Mouse (Mus musculus) liver, embryonic 15.5 days (tissue): ENCODE measurements around the gene Efcab9. TPM values are rescaled to one million over a fixed set of nuclear protein-coding genes. Genes with fewer than 3 reads are reported as not detected.

ENCODE experiments used
- ATAC-seq: fragments of 200-750 bp; cut with Nextera tagmentation; 2 replicates; pipeline ENCODE4 v1.8.0; 2017; ENCODE audit warnings: moderate number of reproducible peaks, mild to moderate bottlenecking, moderate library complexity; ENCODE audit not compliant: insufficient read depth
- H3K27ac ChIP-seq: fragments of 300-500 bp; sonication (generic); replicated peaks from 2 replicates; pipeline ENCODE4 v1.5.1; 2015; ENCODE audit warnings: mild to moderate bottlenecking, inconsistent platforms
- H3K27me3 ChIP-seq: fragments of 300-500 bp; sonication (generic); 2 replicates; pipeline ENCODE4 v1.6.1; 2015; ENCODE audit warnings: mild to moderate bottlenecking, inconsistent platforms
- H3K36me3 ChIP-seq: fragments of 300-500 bp; sonication (generic); replicated peaks from 2 replicates; pipeline ENCODE4 v1.6.1; 2015; ENCODE audit warnings: moderate library complexity, mild to moderate bottlenecking, inconsistent platforms
- H3K4me1 ChIP-seq: fragments of 300-500 bp; sonication (generic); replicated peaks from 2 replicates; pipeline ENCODE4 v1.6.1; 2015; ENCODE audit warnings: inconsistent platforms
- H3K4me2 ChIP-seq: fragments of 300-500 bp; sonication (generic); 2 replicates; pipeline ENCODE4 v1.6.1; 2015; ENCODE audit warnings: moderate library complexity, mild to moderate bottlenecking, inconsistent platforms
- H3K4me3 ChIP-seq: fragments of 300-500 bp; sonication (generic); replicated peaks from 2 replicates; pipeline ENCODE4 v1.5.1; 2015; ENCODE audit warnings: mild to moderate bottlenecking, inconsistent platforms
- H3K9ac ChIP-seq: fragments of 300-500 bp; sonication (generic); 2 replicates; pipeline ENCODE4 v1.6.1; 2015; ENCODE audit warnings: moderate library complexity, mild to moderate bottlenecking, inconsistent platforms
- H3K9me3 ChIP-seq: fragments of 300-500 bp; sonication (generic); replicated peaks from 2 replicates; pipeline ENCODE4 v1.6.1; 2016; ENCODE audit warnings: inconsistent platforms
- WGBS: fragments of 180-500 bp; shearing (Covaris S2); methylation state at CpG from one replicate; pipeline ENCODE4 v1.1.7; 2015; ENCODE audit warnings: mixed read lengths; ENCODE audit not compliant: insufficient replicate concordance; 5-methylcytosine and 5-hydroxymethylcytosine counted together
- polyA plus RNA-seq: library from polyadenylated mRNA; unstranded; fragments of >200 nt; fragmentation: Nextera tagmentation; extraction: Ambion mirVana; gene quantifications from 2 replicates; pipeline ENCODE4 v1.2.1, GENCODE M21; 2015

The Efcab9 gene
- polyA plus RNA-seq, 1 experiment from 2014 or later, result 0.41 TPM

DNA sequence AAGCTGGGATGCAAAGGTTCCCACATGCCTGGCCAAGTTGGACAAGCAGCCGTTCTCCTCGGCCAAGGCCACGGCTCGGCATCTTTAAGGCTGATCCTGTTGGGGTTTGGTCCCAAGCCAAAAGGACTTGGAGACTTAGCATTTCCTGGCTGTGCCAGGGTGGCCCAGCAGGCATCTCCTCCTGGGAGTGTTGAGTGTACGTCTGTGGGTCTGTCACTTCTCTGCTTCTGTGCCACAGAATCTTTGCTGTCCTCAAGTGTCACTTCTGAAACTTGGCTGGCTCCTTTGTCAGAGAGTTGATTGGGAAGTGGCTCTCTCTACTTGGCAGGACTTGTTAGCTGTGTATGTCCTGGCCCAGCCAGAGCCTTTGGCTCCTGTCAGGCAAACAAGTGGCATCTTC lies 14.6 kb upstream of the Efcab9 start:
- Histone ChIP-seq H3K9me3 (no peaks in the 10 kb centered on the region), H3K9ac (no peak overlapping the region), H3K4me1 (peaks cover 51% of the 10 kb centered on the region), H3K4me3 (no peak overlapping the region), H3K27me3 (no peaks in the 10 kb centered on the region), H3K27ac (0 out of 2 replicates have a peak overlapping the region, but pooled peaks have one; percentile 11), H3K36me3 (no peaks in the 10 kb centered on the region; the same call in 1 of the 2 replicates), H3K4me2 (no peak overlapping the region)
- ATAC-seq, result no peak
- 81% methylated on average over 5 of the region's 5 CpGs for WGBS

DNA sequence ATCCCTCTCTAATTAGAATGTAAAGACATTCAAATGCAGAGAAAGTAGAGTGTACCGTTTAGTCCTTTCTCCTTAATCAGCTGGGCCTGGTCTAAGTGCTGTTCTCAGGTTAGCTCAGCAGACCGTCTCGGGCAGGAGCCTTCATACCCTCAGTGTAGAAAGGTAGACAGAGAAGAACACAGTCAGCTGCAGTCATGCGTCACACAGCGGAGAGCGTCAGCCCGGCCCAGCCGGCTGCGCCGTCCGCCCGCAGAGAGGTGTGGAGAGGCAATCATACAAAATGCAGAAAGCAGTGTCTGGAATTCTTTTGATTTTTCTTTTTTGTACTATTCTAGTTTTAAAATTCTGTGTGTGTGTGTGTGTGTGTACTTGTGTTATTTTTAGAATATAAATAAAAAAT lies 13.7 kb upstream of the Efcab9 start:
- Histone ChIP-seq H3K4me1 (peaks cover 52% of the 10 kb centered on the region), H3K27me3 (no peaks in the 10 kb centered on the region), H3K4me2 (no peak overlapping the region), H3K4me3 (no peak overlapping the region), H3K9ac (no peak overlapping the region), H3K27ac (no peak overlapping the region), H3K9me3 (no peaks in the 10 kb centered on the region), H3K36me3 (no peaks in the 10 kb centered on the region; the same call in 1 of the 2 replicates)
- WGBS, result 85% methylated on average over 12 of the region's 12 CpGs
- no peak for ATAC-seq

DNA sequence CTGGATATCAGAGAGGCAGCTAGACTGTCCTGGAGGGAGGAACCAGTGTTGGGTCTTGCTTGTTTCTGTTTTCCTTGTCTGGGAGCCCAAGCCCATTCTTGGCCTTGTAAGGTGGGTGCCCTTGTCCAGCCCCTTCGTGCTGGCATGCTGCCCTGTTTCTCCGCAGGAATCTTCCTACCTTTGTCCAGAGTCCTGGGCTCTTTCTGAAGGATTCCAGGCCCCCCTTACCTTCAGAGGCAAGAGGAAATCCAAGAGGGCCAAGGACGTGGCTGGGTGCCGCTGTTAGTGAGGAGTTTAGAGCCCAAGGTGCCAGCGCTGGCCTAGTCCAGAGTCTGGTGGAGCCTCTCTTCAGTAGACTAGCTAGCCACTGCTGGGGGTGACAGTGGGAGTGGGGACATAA lies 12.6 kb upstream of the Efcab9 start:
- no peak overlapping the region for H3K4me3 ChIP-seq
- H3K27me3 ChIP-seq, result no peaks in the 10 kb centered on the region
- H3K4me2 ChIP-seq, result no peak overlapping the region
- peak overlapping the region; percentile 33; the same call in 1 of the 2 replicates for H3K27ac ChIP-seq
- ATAC-seq, result no peak
- H3K36me3 ChIP-seq, result no peaks in the 10 kb centered on the region; the same call in 1 of the 2 replicates
- WGBS, result 91% methylated on average over 5 of the region's 5 CpGs
- H3K9ac ChIP-seq, result no peak overlapping the region
- no peaks in the 10 kb centered on the region for H3K9me3 ChIP-seq
- H3K4me1 ChIP-seq, result peaks cover 62% of the 10 kb centered on the region

DNA sequence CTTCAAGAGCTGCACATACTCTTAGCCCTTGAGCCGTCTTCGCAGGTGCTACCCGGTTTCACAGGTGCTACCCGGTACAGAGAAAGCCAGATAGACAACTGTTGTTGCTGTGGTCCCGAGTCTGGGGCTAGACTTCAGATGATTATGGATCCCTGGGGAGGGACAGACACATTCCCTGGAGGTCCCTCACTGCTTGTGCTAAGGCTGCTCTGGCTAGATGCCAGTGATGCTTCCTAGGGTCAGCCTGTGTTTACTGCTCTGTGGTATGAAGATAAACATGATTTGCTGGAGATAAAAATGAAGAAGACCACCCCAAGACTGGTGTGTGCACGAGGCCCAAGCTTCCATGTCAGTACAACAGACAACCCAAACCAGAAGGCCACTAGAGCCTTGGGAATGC lies 12.2 kb upstream of the Efcab9 start:
- Histone ChIP-seq H3K4me2 (peak overlapping the region; percentile 80), H3K36me3 (no peaks in the 10 kb centered on the region; the same call in 1 of the 2 replicates), H3K27me3 (no peaks in the 10 kb centered on the region), H3K4me3 (no peak overlapping the region), H3K9ac (no peak overlapping the region), H3K4me1 (peaks cover 67% of the 10 kb centered on the region), H3K9me3 (no peaks in the 10 kb centered on the region), H3K27ac (peak overlapping the region; percentile 94; the same call in 1 of the 2 replicates)
- WGBS, result 68% methylated on average over 6 of the region's 6 CpGs
- ATAC-seq, result no peak

DNA sequence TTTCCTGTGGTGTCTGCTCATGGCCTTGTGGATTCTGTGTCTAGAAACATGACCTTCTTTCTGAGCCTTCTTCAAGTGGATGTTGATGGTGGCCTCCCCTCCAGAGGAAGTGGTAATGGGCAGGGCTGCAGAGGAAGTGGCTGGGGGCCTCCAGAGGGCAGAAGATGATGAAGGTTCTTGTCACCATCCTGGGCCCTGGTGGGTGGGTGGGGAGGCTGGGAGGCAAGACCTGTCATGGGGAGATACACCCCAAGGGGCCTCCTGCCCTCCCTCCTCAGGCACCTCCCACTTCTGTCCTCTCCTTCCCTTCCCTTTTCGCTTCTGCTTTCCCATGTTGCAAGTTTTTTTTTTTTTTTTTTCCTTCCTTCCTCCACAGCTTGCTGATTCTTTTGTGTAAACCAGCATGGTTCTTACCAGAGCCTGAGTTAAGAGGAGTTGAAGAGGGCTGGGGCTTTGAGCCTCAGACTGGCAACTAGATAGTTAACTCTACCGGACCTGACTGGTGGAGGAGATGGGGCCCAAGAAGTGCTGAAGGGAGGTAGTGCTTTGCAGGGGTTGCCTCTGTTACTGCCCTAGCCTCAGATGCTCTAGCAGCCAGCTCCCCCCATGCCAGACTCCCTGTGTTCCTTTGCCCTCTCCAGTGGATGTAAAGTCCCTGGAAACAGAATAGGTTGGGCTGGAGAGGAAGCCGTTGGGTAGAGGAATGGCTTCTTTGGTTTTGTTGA lies 11.0 kb upstream of the Efcab9 start:
- H3K9ac ChIP-seq, result peak overlapping the region; percentile 65
- WGBS, result 7% methylated on average over 3 of the region's 3 CpGs

DNA sequence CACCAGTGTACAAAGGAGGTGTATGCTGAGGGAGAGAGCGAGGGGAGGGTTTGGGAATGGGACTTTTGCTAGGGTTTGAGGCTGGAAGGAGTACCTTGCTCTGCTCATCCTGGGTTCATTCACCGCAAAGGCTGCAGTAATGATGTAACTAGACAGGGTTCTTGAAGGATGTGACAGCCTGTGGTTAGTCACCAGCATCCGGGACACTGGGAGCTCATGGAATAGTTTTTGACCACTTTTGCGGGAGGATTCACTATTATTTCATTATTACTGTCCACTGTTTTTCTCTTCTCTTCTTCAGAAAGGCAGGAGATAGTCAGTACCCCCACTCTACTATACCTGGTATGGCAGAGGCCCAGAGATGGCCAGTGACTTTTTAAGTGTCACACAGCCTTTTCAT lies 10.3 kb upstream of the Efcab9 start:
- Histone ChIP-seq H3K4me1 (peaks cover 82% of the 10 kb centered on the region), H3K4me3 (peak overlapping the region; percentile 48)

More for the DNA sequence above, 11.0 kb upstream of the Efcab9 start:
- no peaks in the 10 kb centered on the region; the same call in 1 of the 2 replicates for H3K36me3 ChIP-seq
- no peaks in the 10 kb centered on the region for H3K27me3 ChIP-seq
- peak; percentile 96 for ATAC-seq
- no peaks in the 10 kb centered on the region for H3K9me3 ChIP-seq
- peak overlapping the region; percentile 80 for H3K4me2 ChIP-seq
- peak overlapping the region; percentile 94 for H3K27ac ChIP-seq
- peaks cover 78% of the 10 kb centered on the region for H3K4me1 ChIP-seq
- peak overlapping the region; percentile 48 for H3K4me3 ChIP-seq

GRCm38 (mm10) chr11:32540463-32540862 lies 8.6 kb upstream of the Efcab9 start:
- H3K27ac ChIP-seq, result peak overlapping the region; percentile 94
- no peak overlapping the region for H3K4me2 ChIP-seq
- H3K36me3 ChIP-seq, result no peaks in the 10 kb centered on the region; the same call in 1 of the 2 replicates
- WGBS, result 55% methylated on average over 6 of the region's 6 CpGs
- no peak overlapping the region for H3K9ac ChIP-seq
- no peak for ATAC-seq
- no peaks in the 10 kb centered on the region for H3K9me3 ChIP-seq
- no peaks in the 10 kb centered on the region for H3K27me3 ChIP-seq
- H3K4me3 ChIP-seq, result no peak overlapping the region
- H3K4me1 ChIP-seq, result peaks cover 90% of the 10 kb centered on the region

More for the DNA sequence above, 10.3 kb upstream of the Efcab9 start:
- H3K27ac ChIP-seq, result peak overlapping the region; percentile 94
- H3K27me3 ChIP-seq, result no peaks in the 10 kb centered on the region
- no peaks in the 10 kb centered on the region; the same call in 1 of the 2 replicates for H3K36me3 ChIP-seq
- H3K4me2 ChIP-seq, result peak overlapping the region; percentile 80
- peak overlapping the region; percentile 65 for H3K9ac ChIP-seq
- ATAC-seq, result 0 out of 2 replicates have a peak, but pooled peaks have one; percentile 2
- H3K9me3 ChIP-seq, result no peaks in the 10 kb centered on the region
- 26% methylated on average over 4 of the region's 4 CpGs for WGBS

DNA sequence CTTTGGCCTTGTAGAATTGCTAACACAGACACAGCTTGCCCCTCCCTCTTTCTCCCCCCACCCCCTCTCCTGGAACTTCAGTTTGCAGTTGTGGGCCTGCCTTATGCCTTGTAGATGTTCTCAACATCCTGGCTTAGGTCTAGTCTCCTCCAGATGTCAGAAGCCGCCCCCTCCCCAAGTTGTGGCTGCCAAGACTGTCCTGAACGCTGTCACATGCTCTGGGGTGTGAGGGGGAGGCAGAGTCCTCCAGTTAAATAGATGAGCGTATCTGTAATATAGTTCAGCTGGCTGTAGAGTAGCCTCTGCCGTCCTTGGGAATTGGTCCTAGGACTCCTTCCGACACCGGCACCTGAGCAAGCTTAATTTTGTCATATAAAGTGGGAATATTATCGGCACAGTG lies 7.8 kb upstream of the Efcab9 start:
- Histone ChIP-seq H3K9me3 (no peaks in the 10 kb centered on the region), H3K36me3 (peaks cover 5% of the 10 kb centered on the region; the same call in 1 of the 2 replicates), H3K4me2 (no peak overlapping the region), H3K4me1 (peaks cover 95% of the 10 kb centered on the region), H3K27me3 (no peaks in the 10 kb centered on the region), H3K4me3 (no peak overlapping the region), H3K9ac (no peak overlapping the region), H3K27ac (no peak overlapping the region; the same call in 1 of the 2 replicates)
- WGBS, result 79% methylated on average over 7 of the region's 7 CpGs
- ATAC-seq, result no peak

DNA sequence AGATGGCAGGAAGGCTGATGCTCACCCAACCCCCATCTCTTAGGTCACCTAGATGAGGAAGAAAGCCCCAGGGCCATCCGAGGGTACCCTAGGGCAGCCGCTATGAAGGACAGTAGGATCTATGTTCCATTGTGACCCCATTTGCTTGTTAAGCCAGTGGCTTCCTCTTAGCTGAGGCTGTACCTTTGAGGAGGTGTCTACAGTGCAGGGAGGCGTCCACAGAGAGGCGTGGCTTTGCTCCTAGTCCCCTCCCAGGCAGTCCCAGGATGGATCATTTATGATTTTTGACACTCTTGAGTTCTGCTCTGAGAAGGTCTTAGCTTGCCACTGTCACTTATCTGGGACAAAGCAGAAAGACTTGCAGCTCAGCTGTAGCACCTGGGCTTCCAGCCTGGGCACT lies 7.0 kb upstream of the Efcab9 start:
- H3K4me2 ChIP-seq, result 0 out of 2 replicates have a peak overlapping the region, but pooled peaks have one; percentile 24
- 0 out of 2 replicates have a peak, but pooled peaks cover 5% of the 10 kb centered on the region for H3K36me3 ChIP-seq
- peak overlapping the region; percentile 61 for H3K27ac ChIP-seq
- WGBS, result 24% methylated on average over 4 of the region's 4 CpGs
- no peaks in the 10 kb centered on the region for H3K9me3 ChIP-seq
- no peaks in the 10 kb centered on the region for H3K27me3 ChIP-seq
- peaks cover 95% of the 10 kb centered on the region for H3K4me1 ChIP-seq
- ATAC-seq, result no peak
- H3K9ac ChIP-seq, result no peak overlapping the region
- no peak overlapping the region for H3K4me3 ChIP-seq

DNA sequence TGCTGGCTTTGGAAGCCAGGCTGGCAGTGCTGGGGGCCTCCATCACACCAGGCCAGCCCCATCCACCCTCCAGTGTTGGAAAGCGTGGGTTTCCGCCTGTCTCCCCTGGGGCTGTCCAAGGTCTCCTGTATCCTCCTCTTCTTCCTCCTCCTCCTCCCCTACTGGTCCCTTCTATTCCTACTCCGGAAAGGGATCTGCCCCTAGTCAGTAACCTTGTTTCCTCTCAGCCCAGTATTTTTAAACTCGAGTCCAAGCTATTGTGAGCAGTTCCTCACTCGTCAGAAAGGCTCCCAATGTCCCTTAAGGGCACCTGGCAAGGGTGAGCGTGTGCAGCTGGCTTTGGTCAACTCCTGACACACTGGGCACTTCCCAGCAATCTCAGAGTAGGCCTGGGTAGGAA lies 6.6 kb upstream of the Efcab9 start:
- no peaks in the 10 kb centered on the region for H3K9me3 ChIP-seq
- H3K27me3 ChIP-seq, result no peaks in the 10 kb centered on the region
- H3K4me2 ChIP-seq, result 0 out of 2 replicates have a peak overlapping the region, but pooled peaks have one; percentile 24
- H3K36me3 ChIP-seq, result 0 out of 2 replicates have a peak, but pooled peaks cover 5% of the 10 kb centered on the region
- H3K4me3 ChIP-seq, result no peak overlapping the region
- ATAC-seq, result no peak
- 47% methylated on average over 6 of the region's 6 CpGs for WGBS
- H3K9ac ChIP-seq, result no peak overlapping the region
- H3K27ac ChIP-seq, result peak overlapping the region; percentile 61
- peaks cover 95% of the 10 kb centered on the region for H3K4me1 ChIP-seq

- H3K27ac ChIP-seq, result no peak overlapping the region; the same call in 1 of the 2 replicates
- H3K4me1 ChIP-seq, result peaks cover 92% of the 10 kb centered on the region
- 52% methylated on average over 7 of the region's 7 CpGs for WGBS
Observed at GRCm38 (mm10) chr11:32536954-32537353, 5.1 kb upstream of the Efcab9 start.

More at GRCm38 (mm10) chr11:32536954-32537353, 5.1 kb upstream of the Efcab9 start:
- H3K27me3 ChIP-seq, result no peaks in the 10 kb centered on the region
- no peak overlapping the region for H3K4me2 ChIP-seq
- H3K36me3 ChIP-seq, result 0 out of 2 replicates have a peak, but pooled peaks cover 5% of the 10 kb centered on the region
- no peak overlapping the region for H3K4me3 ChIP-seq
- ATAC-seq, result no peak
- no peaks in the 10 kb centered on the region for H3K9me3 ChIP-seq
- no peak overlapping the region for H3K9ac ChIP-seq
